Mouse (Mus musculus): Measurements from ENCODE around the gene Tspan8.

DNA sequence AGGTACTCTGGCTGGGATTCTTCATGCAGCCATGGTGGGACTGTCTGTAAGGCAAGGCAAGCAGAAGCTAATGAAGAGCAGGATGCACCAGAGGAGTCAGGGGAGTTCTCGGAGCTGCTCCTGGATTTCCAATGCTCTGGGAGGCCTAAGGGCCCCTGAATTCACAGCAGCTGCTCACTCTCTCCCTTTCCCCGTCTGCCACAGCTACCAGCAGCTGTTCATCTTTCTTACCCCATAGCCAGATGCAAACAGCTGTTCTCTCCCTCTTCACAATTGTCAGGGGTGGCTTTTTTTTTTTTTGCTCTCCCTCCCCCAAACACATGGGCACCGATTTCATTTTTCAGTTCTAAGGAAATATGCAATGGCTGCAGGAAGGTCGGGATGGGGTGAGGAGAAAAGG lies 42.2 kb upstream of the Tspan8 start:
- TF ChIP-seq CTCF (IDR thresholded peaks at IDR 0.05; ENCODE audit: insufficient read depth, low read length) (no peak), POLR2A (IDR thresholded peaks at IDR 0.05; ENCODE audit: borderline replicate concordance, extremely low read depth, low read depth, low read length) (no peak)

All from lung, adult 2 months (tissue).